Mouse (Mus musculus): ENCODE measurements around the gene Clns1a.

The Clns1a gene

DNA sequence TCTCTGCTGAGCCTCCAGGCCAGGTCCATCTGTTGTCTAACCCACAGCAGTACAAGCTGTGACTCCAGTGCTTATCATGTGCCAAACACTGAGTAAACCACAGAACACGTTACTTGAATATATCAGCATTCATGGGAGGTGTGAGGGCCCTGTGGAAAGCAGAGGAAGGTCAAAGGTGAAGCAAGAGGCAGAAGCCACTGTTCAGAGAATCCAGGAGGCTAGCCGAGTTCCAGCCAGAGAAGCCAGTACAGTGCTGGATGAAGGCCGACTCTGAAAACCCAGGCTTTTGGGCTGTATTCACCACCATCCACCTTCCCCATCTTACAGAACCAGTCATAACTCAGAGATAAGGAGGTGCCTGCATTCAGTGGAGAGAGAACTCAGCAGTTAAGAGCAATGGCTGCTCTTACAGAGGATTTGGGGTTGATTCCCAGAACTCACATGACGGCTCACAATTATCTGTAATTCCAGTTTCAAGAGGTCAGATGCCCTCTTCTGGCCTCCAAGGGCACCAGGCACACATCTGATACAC, 50.8 kb downstream of the Clns1a start:
- no peak for TF ChIP-seq NANOG (IDR thresholded peaks at IDR 0.05; ENCODE audit: borderline replicate concordance, low read length)
- TF ChIP-seq POU5F1 (IDR thresholded peaks at IDR 0.05; ENCODE audit: borderline replicate concordance, low read length), result no peak
- no peak; the same call in 1 of the 2 replicates for TF ChIP-seq CTCF (conservative IDR thresholded peaks at IDR 0.05; ENCODE audit: low read length)

DNA sequence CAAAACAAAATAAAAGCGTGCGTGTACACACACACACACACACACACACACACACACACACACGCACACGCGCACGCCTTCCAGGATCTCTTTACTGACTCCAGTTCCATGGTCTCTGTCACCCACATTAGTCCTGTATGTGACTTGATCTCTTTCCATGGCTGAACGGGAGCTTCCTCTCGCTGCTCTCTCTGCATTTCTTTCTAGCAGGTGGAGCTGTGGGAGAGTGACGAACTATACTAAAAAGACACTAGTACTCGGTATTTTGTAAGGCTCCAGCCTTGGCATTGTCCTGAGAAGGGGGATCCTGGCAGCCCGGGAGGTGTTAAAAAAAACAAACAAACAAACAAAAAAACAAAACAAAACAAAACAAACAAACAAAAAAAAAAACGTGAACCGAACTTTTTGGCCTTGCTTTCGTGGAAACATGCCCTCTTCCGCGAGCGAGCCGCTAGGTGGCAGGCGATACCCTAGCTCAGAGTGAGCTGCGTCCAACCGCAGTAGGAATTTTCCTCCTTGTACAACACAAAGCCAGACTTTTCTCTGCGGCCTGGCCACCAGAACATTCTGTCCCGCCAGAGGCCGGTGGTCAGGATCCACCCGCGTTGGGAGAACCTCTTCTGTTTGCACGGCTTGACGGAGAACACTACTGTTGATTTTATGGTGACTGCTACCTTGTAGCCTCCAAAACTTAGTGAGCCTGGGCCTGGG, 51.5 kb downstream of the Clns1a start:
- TF ChIP-seq NANOG (IDR thresholded peaks at IDR 0.05; ENCODE audit: borderline replicate concordance, low read length) (no peak), CTCF (conservative IDR thresholded peaks at IDR 0.05; ENCODE audit: low read length) (peak; percentile 55), POU5F1 (IDR thresholded peaks at IDR 0.05; ENCODE audit: borderline replicate concordance, low read length) (no peak)

More for the DNA sequence above, 50.8 kb downstream of the Clns1a start:
- Histone ChIP-seq H3K4me1 (replicated peaks; ENCODE audit: low read depth, low read length) (peaks cover 43% of the 10 kb centered on the region), H3K9me3 (ENCODE audit: low read length) (no peaks in the 10 kb centered on the region), H3K27me3 (ENCODE audit: insufficient read depth, low read length) (no peaks in the 10 kb centered on the region), H3K36me3 (ENCODE audit: insufficient read depth, low read length) (no peaks in the 10 kb centered on the region), H3K4me3 (replicated peaks; ENCODE audit: low read length) (no peak overlapping the region)

DNA sequence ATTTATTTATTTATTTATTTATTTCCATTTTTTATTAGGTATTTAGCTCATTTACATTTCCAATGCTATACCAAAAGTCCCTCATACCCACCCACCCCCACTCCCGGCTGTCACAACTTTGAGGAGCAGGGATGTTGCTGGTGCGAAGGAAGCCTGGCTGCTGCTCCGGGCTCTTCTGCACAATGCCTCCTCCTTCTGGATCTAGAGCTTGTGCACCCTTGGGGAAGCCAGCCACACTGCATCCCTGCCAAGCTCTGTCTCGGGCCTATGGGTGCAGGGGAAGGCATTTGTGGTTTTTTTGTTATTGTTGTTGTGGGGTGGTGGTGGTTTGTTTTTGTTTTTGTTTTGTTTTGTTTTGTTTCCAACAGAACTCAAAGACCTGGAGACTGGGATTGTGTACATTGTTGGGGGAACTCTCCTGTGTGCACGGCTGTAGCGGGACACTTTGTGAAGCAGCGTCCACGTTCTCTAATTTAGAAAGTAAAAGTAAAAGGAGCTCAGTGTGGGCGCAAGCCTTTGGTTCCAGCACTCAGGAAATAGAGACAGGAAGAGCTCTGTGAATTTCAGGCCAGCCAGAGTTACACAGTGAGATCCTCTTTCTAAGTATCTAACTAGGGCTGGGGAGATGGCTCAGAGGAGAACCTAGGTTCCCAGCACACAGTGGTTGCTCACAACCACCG, 52.2 kb downstream of the Clns1a start:
- H3K27me3 ChIP-seq (ENCODE audit: insufficient read depth, low read length), result no peaks in the 10 kb centered on the region
- no peaks in the 10 kb centered on the region for H3K36me3 ChIP-seq (ENCODE audit: insufficient read depth, low read length)
- H3K4me1 ChIP-seq (replicated peaks; ENCODE audit: low read depth, low read length), result peaks cover 36% of the 10 kb centered on the region
- TF ChIP-seq CTCF (conservative IDR thresholded peaks at IDR 0.05; ENCODE audit: low read length), result no peak
- TF ChIP-seq POU5F1 (IDR thresholded peaks at IDR 0.05; ENCODE audit: borderline replicate concordance, low read length), result no peak
- TF ChIP-seq NANOG (IDR thresholded peaks at IDR 0.05; ENCODE audit: borderline replicate concordance, low read length), result no peak
- H3K9me3 ChIP-seq (ENCODE audit: low read length), result no peaks in the 10 kb centered on the region
- peak overlapping the region; percentile 37; the same call in 1 of the 2 replicates for H3K4me3 ChIP-seq (replicated peaks; ENCODE audit: low read length)

More for the DNA sequence above, 51.5 kb downstream of the Clns1a start:
- no peaks in the 10 kb centered on the region for H3K9me3 ChIP-seq (ENCODE audit: low read length)
- peaks cover 36% of the 10 kb centered on the region for H3K4me1 ChIP-seq (replicated peaks; ENCODE audit: low read depth, low read length)
- H3K4me3 ChIP-seq (replicated peaks; ENCODE audit: low read length), result no peak overlapping the region
- H3K27me3 ChIP-seq (ENCODE audit: insufficient read depth, low read length), result no peaks in the 10 kb centered on the region
- H3K36me3 ChIP-seq (ENCODE audit: insufficient read depth, low read length), result no peaks in the 10 kb centered on the region

DNA sequence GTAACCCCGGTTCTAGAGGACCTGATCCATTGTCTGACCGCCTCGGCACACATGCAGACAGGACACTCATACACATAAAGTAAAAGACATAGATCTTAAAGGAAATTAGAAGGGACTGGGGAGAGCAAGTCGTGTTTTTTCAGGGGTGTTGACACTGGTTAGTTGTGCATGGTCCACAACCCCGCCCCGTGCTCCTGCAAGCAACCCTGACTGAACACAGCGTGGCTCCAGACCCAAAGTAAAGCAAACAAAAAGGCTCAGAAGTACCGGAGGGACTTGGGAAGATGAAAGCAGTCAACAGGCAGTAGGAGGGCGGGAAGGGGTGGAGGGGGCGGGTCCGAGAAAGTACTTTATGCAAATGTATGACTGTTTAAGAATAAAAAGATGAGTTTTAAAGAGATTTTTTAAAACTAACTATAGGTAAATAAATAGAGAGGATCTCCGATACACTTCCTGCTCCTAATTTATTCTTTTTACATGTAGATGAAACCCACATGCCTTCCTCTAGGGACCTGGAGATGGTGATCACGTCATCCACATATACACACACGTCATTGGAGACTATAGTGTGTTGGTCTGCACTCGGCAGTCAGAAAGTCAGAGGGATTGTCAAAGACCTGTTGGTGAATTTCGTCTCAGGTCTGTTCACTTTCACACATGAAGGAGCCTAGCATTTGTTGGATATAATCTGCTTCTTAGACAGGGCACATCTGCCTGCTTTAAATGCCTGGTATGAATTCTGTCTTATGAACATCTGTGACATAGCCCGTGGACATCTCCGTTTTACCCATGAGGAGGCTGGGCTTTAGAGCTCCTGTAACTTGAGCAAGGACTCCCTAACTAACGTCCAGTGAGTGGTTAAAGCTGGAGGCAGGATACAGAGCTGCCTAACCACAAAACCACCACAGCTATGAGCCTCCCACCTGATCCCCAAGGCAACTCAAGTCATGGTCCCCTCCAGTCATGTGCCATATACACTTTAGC, 53.1 kb downstream of the Clns1a start:
- Histone ChIP-seq H3K9me3 (ENCODE audit: low read length) (no peaks in the 10 kb centered on the region), H3K4me1 (replicated peaks; ENCODE audit: low read depth, low read length) (peaks cover 29% of the 10 kb centered on the region), H3K4me3 (replicated peaks; ENCODE audit: low read length) (peak overlapping the region; percentile 37), H3K27me3 (ENCODE audit: insufficient read depth, low read length) (no peaks in the 10 kb centered on the region), H3K36me3 (ENCODE audit: insufficient read depth, low read length) (no peaks in the 10 kb centered on the region)
- no peak for TF ChIP-seq NANOG (IDR thresholded peaks at IDR 0.05; ENCODE audit: borderline replicate concordance, low read length)
- TF ChIP-seq POU5F1 (IDR thresholded peaks at IDR 0.05; ENCODE audit: borderline replicate concordance, low read length), result no peak
- TF ChIP-seq CTCF (conservative IDR thresholded peaks at IDR 0.05; ENCODE audit: low read length), result no peak

DNA sequence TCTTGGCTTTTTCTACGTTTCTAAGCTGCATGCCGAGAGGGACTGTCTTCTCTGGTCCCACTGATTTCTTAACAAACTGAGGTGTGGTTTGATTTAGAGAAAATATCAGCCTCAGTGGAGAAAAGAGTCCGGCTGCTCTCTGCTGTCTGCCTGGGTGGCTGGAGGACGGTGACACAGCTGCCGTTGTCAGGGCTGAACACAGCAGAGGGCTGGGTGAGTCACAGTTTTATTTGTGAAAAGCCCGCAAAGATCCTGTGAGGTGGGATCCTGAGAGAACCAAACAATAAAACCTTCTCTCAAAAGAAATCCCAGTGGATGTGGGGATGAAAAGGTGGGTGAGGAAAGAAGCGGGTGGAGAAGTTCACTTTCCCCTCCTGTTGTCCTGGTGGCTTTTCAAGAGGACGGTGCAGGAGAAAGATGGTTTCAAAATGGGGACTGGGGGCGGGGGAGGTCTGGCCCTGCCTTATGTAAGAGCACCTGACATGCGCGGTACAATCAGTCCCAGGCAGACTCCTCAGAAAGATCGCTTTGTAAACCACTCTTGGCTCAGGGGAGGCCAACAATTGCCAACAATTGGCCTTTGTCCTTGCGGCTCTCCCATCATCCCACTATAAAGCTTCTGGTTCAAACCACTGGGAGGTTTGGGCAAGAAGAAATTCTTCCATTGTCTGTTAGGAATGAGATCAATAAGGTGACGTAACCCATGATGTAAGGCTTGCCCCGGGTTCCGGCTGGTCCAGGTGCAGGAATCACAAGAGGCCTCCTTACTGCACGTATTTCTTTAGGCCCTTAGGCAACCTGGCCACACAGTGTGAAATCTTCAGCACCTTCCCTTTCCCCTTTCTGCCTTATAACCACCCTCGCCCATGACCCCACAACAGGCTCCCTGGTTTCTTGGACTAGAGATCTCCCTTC, 60.8 kb downstream of the Clns1a start:
- no peaks in the 10 kb centered on the region for H3K36me3 ChIP-seq (ENCODE audit: insufficient read depth, low read length)
- H3K4me3 ChIP-seq (replicated peaks; ENCODE audit: low read length), result peak overlapping the region; percentile 48
- no peak for TF ChIP-seq POU5F1 (IDR thresholded peaks at IDR 0.05; ENCODE audit: borderline replicate concordance, low read length)
- TF ChIP-seq CTCF (conservative IDR thresholded peaks at IDR 0.05; ENCODE audit: low read length), result no peak
- TF ChIP-seq NANOG (IDR thresholded peaks at IDR 0.05; ENCODE audit: borderline replicate concordance, low read length), result peak; percentile 36; the same call in 1 of the 2 replicates
- no peaks in the 10 kb centered on the region for H3K27me3 ChIP-seq (ENCODE audit: insufficient read depth, low read length)
- H3K9me3 ChIP-seq (ENCODE audit: low read length), result no peaks in the 10 kb centered on the region
- peaks cover 45% of the 10 kb centered on the region for H3K4me1 ChIP-seq (replicated peaks; ENCODE audit: low read depth, low read length)

DNA sequence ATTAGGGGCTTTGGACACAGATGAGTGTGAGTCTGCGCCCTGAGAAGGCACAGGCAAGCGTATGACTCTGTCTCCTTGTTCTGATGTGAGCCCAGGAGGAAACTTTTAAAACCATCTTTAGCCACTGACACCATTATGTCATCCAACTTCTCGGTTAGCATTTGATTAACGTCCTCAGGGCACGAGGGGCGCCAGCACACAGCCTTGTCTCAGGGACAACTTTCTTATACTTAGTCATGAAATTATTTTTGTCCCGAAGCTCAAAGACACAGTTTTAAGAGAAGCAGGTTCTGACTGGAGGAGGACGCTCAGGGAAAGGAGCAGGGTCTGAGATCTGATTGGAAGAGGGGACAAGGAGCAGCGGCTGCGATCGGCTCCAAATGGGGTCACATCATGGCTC, 68.2 kb downstream of the Clns1a start:
- H3K4me3 ChIP-seq (replicated peaks; ENCODE audit: low read length), result no peak overlapping the region
- H3K4me1 ChIP-seq (replicated peaks; ENCODE audit: low read depth, low read length), result peaks cover 21% of the 10 kb centered on the region
- no peaks in the 10 kb centered on the region for H3K27me3 ChIP-seq (ENCODE audit: insufficient read depth, low read length)
- peaks cover 2% of the 10 kb centered on the region; the same call in 1 of the 2 replicates for H3K9me3 ChIP-seq (ENCODE audit: low read length)
- H3K36me3 ChIP-seq (ENCODE audit: insufficient read depth, low read length), result no peaks in the 10 kb centered on the region
- TF ChIP-seq CTCF (conservative IDR thresholded peaks at IDR 0.05; ENCODE audit: low read length) (no peak), NANOG (IDR thresholded peaks at IDR 0.05; ENCODE audit: borderline replicate concordance, low read length) (no peak), POU5F1 (IDR thresholded peaks at IDR 0.05; ENCODE audit: borderline replicate concordance, low read length) (no peak)

All from E14TG2a.4 (cell line).